Mouse (Mus musculus) heart, embryonic 10.5 days (tissue): ENCODE data around the gene Klhdc7a. TPM values are rescaled to one million over a fixed set of nuclear protein-coding genes. Genes with fewer than 3 reads are reported as not detected.
A peak's percentile ranks its signal among the peaks of the same experiment; 100 is the strongest.

Experiments used
- DNase-seq: peaks from one replicate; pipeline ENCODE4 v3.0.0-alpha.2; 2017; ENCODE audit warnings: low spot score
- H3K27ac ChIP-seq: fragments of 300-500 bp; sonication (generic); 2 replicates; pipeline ENCODE4 v1.5.1; 2016; ENCODE audit warnings: mild to moderate bottlenecking
- H3K27me3 ChIP-seq: fragments of 300-500 bp; sonication (generic); 2 replicates; pipeline ENCODE4 v1.6.1; 2016; ENCODE audit warnings: mild to moderate bottlenecking; ENCODE audit not compliant: poor library complexity, insufficient read depth, severe bottlenecking
- H3K36me3 ChIP-seq: fragments of 300-500 bp; sonication (generic); 2 replicates; pipeline ENCODE4 v1.6.1; 2016; ENCODE audit warnings: mild to moderate bottlenecking, moderate library complexity
- H3K4me1 ChIP-seq: fragments of 300-500 bp; sonication (generic); 2 replicates; pipeline ENCODE4 v1.6.1; 2016; ENCODE audit warnings: mild to moderate bottlenecking
- H3K4me3 ChIP-seq: fragments of 300-500 bp; sonication (generic); 2 replicates; pipeline ENCODE4 v1.5.1; 2016; ENCODE audit warnings: mild to moderate bottlenecking, moderate library complexity
- H3K9me3 ChIP-seq: fragments of 300-500 bp; sonication (generic); 2 replicates; pipeline ENCODE4 v1.6.1; 2016; ENCODE audit warnings: mild to moderate bottlenecking, moderate library complexity
- WGBS: fragments of 180-500 bp; shearing (Covaris S2); methylation state at CpG from one replicate; pipeline ENCODE4 v1.1.7; 2016; 5-methylcytosine and 5-hydroxymethylcytosine counted together
- polyA plus RNA-seq: library from polyadenylated mRNA; unstranded; fragments of >200 nt; fragmentation: Nextera tagmentation; extraction: Ambion mirVana; gene quantifications from 2 replicates; pipeline ENCODE4 v1.2.1, GENCODE M21; 2016

Gene Klhdc7a
- polyA plus RNA-seq, 1 experiment from 2014 or later, result 0.09 TPM

DNA sequence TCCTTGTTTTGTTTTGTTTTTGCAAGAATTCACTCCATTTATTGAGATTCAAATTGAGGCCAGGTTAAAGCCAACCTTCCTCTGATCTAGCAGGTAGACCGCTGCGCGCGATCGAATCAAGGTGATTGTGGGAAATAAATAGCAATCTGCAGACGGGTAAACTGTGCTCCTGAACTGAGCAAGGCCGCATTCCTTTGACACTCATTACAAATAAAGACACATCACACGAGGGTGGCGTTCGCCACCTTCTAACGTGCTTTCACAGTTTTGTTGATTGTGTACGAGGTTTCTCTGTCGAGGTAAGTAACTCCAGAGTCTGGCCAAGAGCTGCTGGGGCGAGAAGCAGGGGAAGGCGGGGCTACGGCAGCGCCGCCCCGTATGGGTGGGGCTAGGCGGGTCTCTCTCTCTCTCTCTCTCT lies 17.4 kb downstream of the Klhdc7a start:
- 2% methylated on average over 20 of the region's 20 CpGs for WGBS
- Histone ChIP-seq H3K9me3 (no peaks in the 10 kb centered on the region), H3K27me3 (0 out of 2 replicates have a peak, but pooled peaks cover 7% of the 10 kb centered on the region), H3K36me3 (no peaks in the 10 kb centered on the region), H3K4me3 (peak overlapping the region; percentile 51), H3K27ac (no peak overlapping the region), H3K4me1 (peaks cover 9% of the 10 kb centered on the region)
- DNase-seq, result no peak

- Histone ChIP-seq H3K4me1 (peaks cover 9% of the 10 kb centered on the region), H3K27ac (no peak overlapping the region; the same call in 1 of the 2 replicates), H3K9me3 (no peaks in the 10 kb centered on the region), H3K27me3 (0 out of 2 replicates have a peak, but pooled peaks cover 7% of the 10 kb centered on the region), H3K36me3 (no peaks in the 10 kb centered on the region), H3K4me3 (no peak overlapping the region)
- WGBS, result 33% methylated on average over 7 of the region's 7 CpGs
- DNase-seq, result no peak
Measured at GRCm38 (mm10) chr4:139948591-139948990, 19.2 kb downstream of the Klhdc7a start.

DNA sequence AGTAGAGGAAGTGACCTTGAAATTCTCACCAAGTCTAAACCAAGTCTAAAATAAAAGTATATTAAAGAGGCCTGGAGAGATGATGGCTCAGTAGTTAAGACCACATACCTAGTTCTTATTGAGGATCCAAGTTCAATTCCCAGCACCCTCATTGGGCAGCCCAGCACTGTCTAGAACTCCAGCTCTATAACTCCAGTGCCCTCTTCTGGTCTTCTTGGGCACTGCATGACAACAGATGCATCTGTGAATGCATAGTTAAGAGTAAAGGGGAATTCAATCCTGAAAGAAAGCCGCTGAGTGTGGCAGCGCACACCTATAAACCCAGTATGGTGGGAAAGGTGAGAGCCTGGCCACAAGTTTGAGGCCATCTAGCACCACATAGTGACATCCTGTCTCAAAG lies 20.5 kb downstream of the Klhdc7a start:
- Histone ChIP-seq H3K9me3 (no peaks in the 10 kb centered on the region), H3K4me1 (peaks cover 9% of the 10 kb centered on the region), H3K4me3 (no peak overlapping the region), H3K27me3 (0 out of 2 replicates have a peak, but pooled peaks cover 7% of the 10 kb centered on the region), H3K27ac (no peak overlapping the region), H3K36me3 (no peaks in the 10 kb centered on the region)
- no peak for DNase-seq
- 86% methylated on average over 2 of the region's 2 CpGs for WGBS

DNA sequence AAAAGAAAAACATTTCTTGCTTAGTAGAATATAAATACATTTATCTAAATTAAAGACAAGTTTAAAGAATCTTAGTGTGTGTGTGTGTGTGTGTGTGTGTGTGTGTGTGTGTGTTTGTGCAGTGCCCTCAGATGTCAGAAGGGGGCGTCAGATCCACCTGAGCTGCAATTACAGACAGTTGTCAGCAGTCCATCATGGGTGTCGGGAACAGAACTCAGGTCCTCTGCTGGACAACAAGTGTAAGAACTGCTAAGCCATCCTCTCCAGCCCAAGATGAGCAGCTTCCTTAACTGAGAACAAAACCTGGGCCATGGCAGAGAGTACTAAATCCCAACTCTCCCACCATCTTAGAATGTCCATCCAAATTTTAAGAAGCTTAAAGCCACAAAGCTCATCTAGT lies 26.0 kb downstream of the Klhdc7a start:
- no peak overlapping the region for H3K27ac ChIP-seq
- WGBS, result 60% methylated on average over 2 of the region's 2 CpGs
- H3K36me3 ChIP-seq, result no peaks in the 10 kb centered on the region
- H3K4me3 ChIP-seq, result no peak overlapping the region
- H3K9me3 ChIP-seq, result no peaks in the 10 kb centered on the region
- no peak for DNase-seq
- no peaks in the 10 kb centered on the region for H3K27me3 ChIP-seq
- H3K4me1 ChIP-seq, result no peaks in the 10 kb centered on the region

- no peak overlapping the region for H3K27ac ChIP-seq
- no peaks in the 10 kb centered on the region for H3K9me3 ChIP-seq
- WGBS, result 63% methylated on average over 3 of the region's 3 CpGs
- H3K27me3 ChIP-seq, result peaks cover 22% of the 10 kb centered on the region
- 0 out of 2 replicates have a peak, but pooled peaks cover 3% of the 10 kb centered on the region for H3K4me1 ChIP-seq
- H3K4me3 ChIP-seq, result no peak overlapping the region
- DNase-seq, result no peak
- no peaks in the 10 kb centered on the region for H3K36me3 ChIP-seq
Measured at GRCm38 (mm10) chr4:139935557-139935956, 32.3 kb downstream of the Klhdc7a start.

GRCm38 (mm10) chr4:139932970-139933801 lies 34.6 kb downstream of the Klhdc7a start:
- peaks cover 45% of the 10 kb centered on the region for H3K27me3 ChIP-seq
- WGBS, result 76% methylated on average over 18 of the region's 18 CpGs
- H3K4me1 ChIP-seq, result 0 out of 2 replicates have a peak, but pooled peaks cover 3% of the 10 kb centered on the region
- no peak for DNase-seq
- H3K4me3 ChIP-seq, result no peak overlapping the region
- H3K36me3 ChIP-seq, result no peaks in the 10 kb centered on the region
- H3K27ac ChIP-seq, result no peak overlapping the region
- no peaks in the 10 kb centered on the region for H3K9me3 ChIP-seq

- peaks cover 50% of the 10 kb centered on the region for H3K27me3 ChIP-seq
- H3K27ac ChIP-seq, result no peak overlapping the region
- DNase-seq, result no peak
- WGBS, result 22% methylated on average over 12 of the region's 12 CpGs
- H3K4me3 ChIP-seq, result no peak overlapping the region
- H3K9me3 ChIP-seq, result no peaks in the 10 kb centered on the region
- H3K4me1 ChIP-seq, result 0 out of 2 replicates have a peak, but pooled peaks cover 3% of the 10 kb centered on the region
- no peaks in the 10 kb centered on the region for H3K36me3 ChIP-seq
Measured at GRCm38 (mm10) chr4:139931790-139932510, 35.9 kb downstream of the Klhdc7a start.

DNA sequence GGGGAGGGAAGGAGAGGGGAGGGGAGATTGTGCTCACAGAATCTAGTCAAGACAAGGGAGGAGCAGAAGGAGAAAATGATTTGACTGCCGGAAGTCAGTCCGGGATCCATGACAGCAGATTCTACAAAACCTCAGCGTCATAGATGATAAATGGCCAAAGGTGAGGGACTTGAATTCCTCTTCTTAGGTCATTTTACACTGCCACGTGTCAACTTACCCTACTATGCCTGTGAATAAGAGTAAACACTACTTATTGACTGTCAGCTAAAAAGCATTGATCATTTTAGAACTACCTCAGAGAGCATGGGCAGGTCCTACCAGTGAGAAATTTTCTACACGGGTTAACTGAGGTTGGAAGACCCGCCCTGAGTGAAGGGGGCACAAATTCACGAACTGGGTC lies 36.9 kb downstream of the Klhdc7a start:
- Histone ChIP-seq H3K4me3 (no peak overlapping the region), H3K4me1 (peaks cover 4% of the 10 kb centered on the region; the same call in 1 of the 2 replicates), H3K27me3 (peaks cover 61% of the 10 kb centered on the region), H3K27ac (no peak overlapping the region), H3K9me3 (no peaks in the 10 kb centered on the region), H3K36me3 (no peaks in the 10 kb centered on the region)
- no peak for DNase-seq
- 36% methylated on average over 7 of the region's 7 CpGs for WGBS

- Histone ChIP-seq H3K4me3 (peak overlapping the region; percentile 45), H3K9me3 (no peaks in the 10 kb centered on the region), H3K4me1 (peaks cover 10% of the 10 kb centered on the region; the same call in 1 of the 2 replicates), H3K27me3 (peaks cover 63% of the 10 kb centered on the region), H3K36me3 (no peaks in the 10 kb centered on the region), H3K27ac (no peak overlapping the region)
- whole genome bisulfite sequencing, result 6% methylated on average over 11 of the region's 11 CpGs
- no peak for DNase-seq
Measured at GRCm38 (mm10) chr4:139926161-139926561, 41.7 kb downstream of the Klhdc7a start.

GRCm38 (mm10) chr4:139925275-139926160 lies 42.3 kb downstream of the Klhdc7a start:
- no peak for DNase-seq

DNA sequence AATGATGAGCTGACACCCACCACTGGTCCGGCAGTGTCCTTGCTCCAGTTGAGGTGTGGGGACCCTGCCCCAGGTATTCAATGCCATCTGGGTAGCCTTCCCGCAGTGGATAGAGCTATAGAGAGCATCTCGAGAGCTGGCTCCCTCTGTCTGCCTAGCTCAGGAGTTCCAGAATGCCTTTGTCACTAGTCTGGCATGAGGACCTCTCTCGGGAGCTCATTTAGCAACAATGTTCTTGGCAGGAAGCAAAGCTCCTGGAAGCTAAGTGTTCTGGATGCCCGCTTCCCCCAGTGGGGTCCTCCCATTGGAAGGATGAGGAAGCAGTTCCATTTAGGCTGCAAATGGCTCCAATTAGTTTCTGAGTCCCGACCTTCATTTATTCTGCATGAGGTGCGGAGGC lies 51.1 kb downstream of the Klhdc7a start:
- no peaks in the 10 kb centered on the region for H3K36me3 ChIP-seq
- no peak overlapping the region for H3K27ac ChIP-seq
- H3K4me3 ChIP-seq, result no peak overlapping the region
- H3K9me3 ChIP-seq, result no peaks in the 10 kb centered on the region
- H3K27me3 ChIP-seq, result peaks cover 29% of the 10 kb centered on the region
- WGBS, result 71% methylated on average over 7 of the region's 7 CpGs
- H3K4me1 ChIP-seq, result 0 out of 2 replicates have a peak, but pooled peaks cover 8% of the 10 kb centered on the region
- DNase-seq, result no peak

More at GRCm38 (mm10) chr4:139925275-139926160, 42.3 kb downstream of the Klhdc7a start:
- 13% methylated on average over 34 of the region's 34 CpGs for WGBS
- H3K36me3 ChIP-seq, result no peaks in the 10 kb centered on the region
- peaks cover 59% of the 10 kb centered on the region for H3K27me3 ChIP-seq
- H3K9me3 ChIP-seq, result no peaks in the 10 kb centered on the region
- H3K4me1 ChIP-seq, result peaks cover 10% of the 10 kb centered on the region; the same call in 1 of the 2 replicates
- H3K4me3 ChIP-seq, result peak overlapping the region; percentile 45
- H3K27ac ChIP-seq, result no peak overlapping the region
